Mouse (Mus musculus) kidney, embryonic 14.5 days (tissue): ENCODE data around the gene Gm1673. TPM values are rescaled to one million over a fixed set of nuclear protein-coding genes. Genes with fewer than 3 reads are reported as not detected.

ENCODE experiments used
- ATAC-seq: fragments of 200-750 bp; cut with Nextera tagmentation; 2 replicates; pipeline ENCODE4 v1.8.0; 2017; ENCODE audit warnings: moderate number of reproducible peaks, mild to moderate bottlenecking, moderate TSS enrichment, moderate library complexity; ENCODE audit not compliant: low FRiP score, low TSS enrichment
- H3K27ac ChIP-seq: fragments of 300-500 bp; sonication (generic); 2 replicates; pipeline ENCODE4 v1.5.1; 2014; ENCODE audit warnings: low read depth, mild to moderate bottlenecking, low read length, moderate library complexity, mixed read lengths
- H3K27me3 ChIP-seq: fragments of 300-500 bp; sonication (generic); 2 replicates; pipeline ENCODE4 v1.6.1; 2014; ENCODE audit warnings: mild to moderate bottlenecking, low read length; ENCODE audit not compliant: control insufficient read depth, insufficient read depth
- H3K36me3 ChIP-seq: fragments of 300-500 bp; sonication (generic); 2 replicates; pipeline ENCODE4 v1.6.1; 2014; ENCODE audit warnings: low read length, mixed read lengths; ENCODE audit not compliant: control insufficient read depth, insufficient read depth
- H3K4me1 ChIP-seq: fragments of 300-500 bp; sonication (generic); 2 replicates; pipeline ENCODE4 v1.6.1; 2014; ENCODE audit warnings: low read length, mixed read lengths; ENCODE audit not compliant: control insufficient read depth, insufficient read depth
- H3K4me2 ChIP-seq: fragments of 300-500 bp; sonication (generic); replicated peaks from 2 replicates; pipeline ENCODE4 v1.6.1; 2014; ENCODE audit warnings: low read depth, mild to moderate bottlenecking, low read length
- H3K4me3 ChIP-seq: fragments of 300-500 bp; sonication (generic); 2 replicates; pipeline ENCODE4 v1.5.1; 2014; ENCODE audit warnings: mild to moderate bottlenecking, low read length
- H3K9ac ChIP-seq: fragments of 300-500 bp; sonication (generic); 2 replicates; pipeline ENCODE4 v1.6.1; 2014; ENCODE audit warnings: low read depth, mild to moderate bottlenecking, low read length, moderate library complexity
- H3K9me3 ChIP-seq: fragments of 300-500 bp; sonication (generic); 2 replicates; pipeline ENCODE4 v1.6.1; 2016; ENCODE audit warnings: low read length; ENCODE audit not compliant: control insufficient read depth
- WGBS: fragments of 180-500 bp; shearing (Covaris S2); extraction: QIAGEN DNeasy Blood & Tissue Kit; methylation state at CpG from one replicate; pipeline ENCODE4 v1.1.7; 2014; 5-methylcytosine and 5-hydroxymethylcytosine counted together
- polyA plus RNA-seq: library from polyadenylated mRNA; unstranded; fragments of >200 nt; fragmentation: Nextera tagmentation; extraction: Ambion mirVana; gene quantifications from 2 replicates; pipeline ENCODE4 v1.2.1, GENCODE M21; 2014

Gene Gm1673
- polyA plus RNA-seq, 1 experiment from 2014 or later, result 79.8 TPM

- no peak overlapping the region for H3K4me2 ChIP-seq
- no peak overlapping the region for H3K9ac ChIP-seq
- no peak for ATAC-seq
- H3K4me3 ChIP-seq, result no peak overlapping the region
- 72% methylated on average over 3 of the region's 3 CpGs for whole genome bisulfite sequencing
- no peaks in the 10 kb centered on the region for H3K36me3 ChIP-seq
- H3K4me1 ChIP-seq, result no peaks in the 10 kb centered on the region
- no peaks in the 10 kb centered on the region for H3K9me3 ChIP-seq
- H3K27ac ChIP-seq, result no peak overlapping the region
- H3K27me3 ChIP-seq, result no peaks in the 10 kb centered on the region
These were observed 49.3 kb downstream of the Gm1673 start for GRCm38 (mm10) chr5:34032520-34032919.

Other genes starting within 250 kb of the Gm1673 start
- gene Letm1, start 200.6 kb upstream of the Gm1673 start, polyA plus RNA-seq, result 30.2 and 51.1 TPM in 2 replicates
- gene Nsd2, start 162.7 kb upstream of the Gm1673 start, polyA plus RNA-seq, result 49.2 and 68.7 TPM in 2 replicates
- gene Nelfa, start 47.0 kb upstream of the Gm1673 start, polyA plus RNA-seq, result 47.4 and 60.3 TPM in 2 replicates
- 0.18 and 0.31 TPM in 2 replicates for gene Nat8l, start 12.6 kb downstream of the Gm1673 start, polyA plus RNA-seq
- 0.61 and 1.1 TPM in 2 replicates for gene Poln, start 186.0 kb downstream of the Gm1673 start, polyA plus RNA-seq
- gene Haus3, start 186.1 kb downstream of the Gm1673 start, polyA plus RNA-seq, result 45.1 and 46.1 TPM in 2 replicates
- gene Mxd4, start 204.3 kb downstream of the Gm1673 start, polyA plus RNA-seq, result 46.1 and 53.0 TPM in 2 replicates